Mouse (Mus musculus): ENCODE measurements around the gene Ccl9.

Ccl9 gene

GRCm38 (mm10) chr11:83534609-83535423 lies 43.6 kb downstream of the Ccl9 start:
- peak; percentile 35 to 40 for DNase-seq

- DNase-seq: no peak
Observed at GRCm38 (mm10) chr11:83534143-83534542, 44.3 kb downstream of the Ccl9 start.

- no peak for DNase-seq
Observed at GRCm38 (mm10) chr11:83533192-83533591, 45.2 kb downstream of the Ccl9 start.

GRCm38 (mm10) chr11:83530360-83530759 lies 48.1 kb downstream of the Ccl9 start, which contains the start of gene Ccl5:
Gene Ccl5 (minus strand): TSS chr11:83530518.
- DNase-seq: no peak

GRCm38 (mm10) chr11:83529024-83529423 lies 49.4 kb downstream of the Ccl9 start:
- DNase-seq: no peak
